Mouse (Mus musculus): ENCODE data around the gene Pik3ca.

GRCm38 (mm10) chr3:32468411-32468810 lies 70.9 kb downstream of the Pik3ca start:
- TF ChIP-seq POLR2A (IDR thresholded peaks at IDR 0.05; ENCODE audit: low read depth, low read length) (no peak), CTCF (IDR thresholded peaks at IDR 0.05; ENCODE audit: borderline replicate concordance, insufficient read depth, low read length) (no peak)

All from embryonic fibroblast, embryonic 13.5 days (primary cell).